Mouse (Mus musculus) retina, embryonic 14.5 days (tissue): Measurements from ENCODE around the gene Pgap3.

Experiments used
- DNase-seq: peaks from one replicate; pipeline ENCODE4 v3.0.0-alpha.2; 2015; ENCODE audit warnings: low spot score

Gene Pgap3

DNA sequence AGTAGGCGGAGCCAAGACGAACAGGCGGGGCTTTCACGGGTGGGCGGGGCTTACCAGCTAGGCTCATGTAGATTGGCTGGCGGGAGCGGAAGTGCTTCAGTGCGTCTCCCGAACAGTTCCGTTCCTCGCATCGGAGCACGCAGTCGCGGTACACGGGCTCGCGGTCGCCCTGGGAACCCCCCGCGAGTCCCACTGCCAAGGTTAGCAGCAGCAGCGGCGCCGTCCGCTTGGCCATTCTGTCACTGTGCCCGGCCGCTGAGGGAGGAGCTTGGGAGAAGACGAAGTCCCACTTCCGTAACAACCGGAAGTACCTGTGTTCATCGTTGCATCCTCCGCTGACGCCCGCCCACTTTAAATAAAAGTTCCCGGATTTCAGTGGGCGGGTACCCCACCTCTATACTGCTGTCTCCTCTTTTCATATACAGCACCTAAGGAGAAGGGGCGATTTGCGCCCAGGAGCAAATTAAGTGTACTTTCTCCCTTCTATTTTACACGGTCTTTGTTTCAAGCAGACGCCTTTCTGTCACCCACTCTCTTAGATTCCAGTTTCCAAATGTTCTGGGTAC lies at the start of gene Pgap3:
Pgap3 (minus strand) TSS at position 330 of the 566 bp plus-strand sequence.
- DNase-seq = peak; percentile 94

DNA sequence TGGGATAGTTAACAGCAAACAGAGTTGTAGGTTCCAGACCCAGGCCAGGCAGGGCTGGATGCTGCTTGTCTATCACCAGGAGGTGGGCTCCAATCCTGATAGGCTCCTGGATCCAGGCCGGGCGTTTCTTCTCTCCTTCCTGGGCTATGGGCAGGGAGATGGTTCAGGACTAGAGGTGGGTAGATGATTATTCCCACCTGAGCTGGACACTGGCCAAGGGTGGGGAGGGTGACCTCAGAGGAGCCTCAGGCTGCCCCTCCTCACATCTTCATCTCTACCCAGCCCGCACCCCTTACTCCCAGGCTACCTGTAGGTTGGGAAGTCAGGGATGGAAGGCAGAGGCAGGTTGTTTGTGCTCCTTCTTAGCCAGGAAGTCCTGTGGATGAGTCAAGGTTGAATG lies 49.1 kb upstream of the Pgap3 start:
- no peak for DNase-seq

DNA sequence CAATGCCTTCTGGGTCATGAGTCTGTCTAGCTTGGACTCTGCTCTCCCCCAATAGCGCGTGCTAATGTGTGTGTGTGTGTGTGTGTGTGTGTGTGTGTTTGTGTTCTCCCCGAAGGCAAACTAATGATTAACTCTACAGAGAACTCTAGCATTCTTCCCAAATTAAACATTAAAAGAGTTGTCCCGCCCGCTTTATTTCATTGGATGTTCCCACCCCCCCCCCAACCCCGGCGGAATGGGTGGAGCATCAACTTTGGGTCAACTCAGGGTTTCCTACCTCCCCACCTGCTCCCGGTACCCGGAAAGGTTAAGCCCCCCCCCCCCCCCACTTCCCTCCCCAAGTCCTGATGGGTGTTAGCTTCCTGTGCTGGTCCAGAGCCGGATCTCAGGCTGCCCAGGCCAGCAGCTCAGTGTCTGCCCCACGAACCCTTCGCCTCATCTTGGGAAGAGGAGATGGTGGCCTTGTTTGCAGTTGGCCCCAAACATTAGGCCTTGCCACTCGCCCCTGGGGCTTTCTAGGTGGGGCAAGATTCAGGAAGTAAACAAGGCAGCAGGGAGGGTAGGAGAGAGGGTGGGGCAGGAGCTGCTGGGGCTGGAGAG lies 48.0 kb upstream of the Pgap3 start:
- no peak for DNase-seq

DNA sequence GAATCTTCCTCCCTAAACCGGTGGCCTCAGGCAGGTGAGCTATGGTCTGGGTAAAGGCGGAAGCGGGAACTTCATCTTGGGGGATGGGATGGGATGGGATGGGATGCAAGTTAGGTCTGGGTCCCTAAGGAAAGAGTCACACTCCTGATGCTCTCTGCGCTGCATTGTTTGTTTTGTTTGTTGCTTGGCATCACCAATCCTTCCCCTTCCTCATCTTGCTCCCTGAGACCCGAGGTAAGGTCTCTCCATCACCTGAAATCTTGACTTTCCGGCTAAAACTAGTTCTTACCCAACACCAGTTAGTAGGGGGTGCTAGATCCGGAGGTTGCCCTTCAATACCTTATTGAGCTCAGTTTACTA lies 47.2 kb upstream of the Pgap3 start:
- no peak for DNase-seq

DNA sequence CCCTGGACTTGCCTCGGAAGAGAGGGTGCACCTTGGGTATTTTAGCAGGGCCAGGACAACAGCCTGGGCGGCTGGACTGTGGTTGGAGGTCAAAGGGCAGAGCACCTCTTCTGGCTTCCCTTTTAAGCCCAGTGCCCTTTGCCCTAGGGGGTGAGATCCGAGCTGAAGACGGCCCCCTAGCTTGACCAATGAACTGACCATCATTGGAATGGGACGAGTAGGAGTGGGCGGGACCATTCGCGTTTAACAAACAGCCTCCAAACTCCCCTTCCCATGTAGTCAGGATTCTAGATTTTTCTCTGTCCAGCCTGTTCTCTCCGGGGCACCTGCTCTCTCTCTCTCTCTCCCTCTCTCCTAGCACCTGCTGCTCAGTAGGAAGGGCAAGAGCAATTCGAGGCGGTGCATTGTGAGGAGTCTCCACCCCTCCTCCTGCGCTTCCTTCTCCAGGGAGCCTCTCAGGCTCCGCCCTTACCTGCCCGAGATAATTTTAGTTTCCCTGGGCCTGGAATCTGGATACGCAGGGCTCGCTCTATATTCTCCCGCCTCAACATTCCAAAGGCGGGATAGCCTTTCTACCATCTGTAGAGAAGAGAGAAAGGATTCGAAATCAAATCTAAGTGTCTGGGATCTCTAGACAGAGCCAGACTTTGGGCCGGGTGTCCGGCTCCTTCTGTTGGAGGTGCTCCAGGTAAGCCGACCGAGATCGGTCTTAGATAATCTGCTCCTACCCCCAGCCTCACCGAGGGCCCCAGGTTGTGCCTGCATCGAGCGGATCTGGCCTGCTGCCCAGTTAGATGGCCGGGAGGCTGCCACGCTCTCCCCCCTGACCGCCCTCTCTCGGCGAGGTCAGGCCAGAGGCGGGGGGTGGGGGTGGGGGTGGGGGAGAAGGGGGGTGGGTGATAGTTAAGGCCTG lies 46.5 kb upstream of the Pgap3 start:
- DNase-seq = no peak

DNA sequence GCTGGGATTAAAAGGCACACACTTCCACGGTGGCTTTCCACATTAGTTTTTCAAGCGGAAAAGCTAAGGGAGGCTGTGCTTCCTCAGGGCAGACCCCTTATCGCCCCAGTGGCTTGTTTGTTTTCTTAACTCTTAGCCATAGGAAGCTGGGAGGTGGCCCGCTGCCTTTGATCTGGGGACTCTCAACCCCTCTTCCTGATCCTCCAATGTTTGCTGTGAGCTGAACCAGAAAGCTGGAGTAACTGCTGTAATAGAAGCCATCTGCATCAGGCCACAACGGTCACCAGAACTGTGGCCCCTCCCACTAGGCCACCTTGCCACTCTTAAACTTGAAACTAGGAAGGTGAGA lies 45.9 kb upstream of the Pgap3 start, which contains the start of gene Grb7:
Grb7 (plus strand) TSS at position 182 of the 349 bp plus-strand sequence.
- no peak for DNase-seq

DNA sequence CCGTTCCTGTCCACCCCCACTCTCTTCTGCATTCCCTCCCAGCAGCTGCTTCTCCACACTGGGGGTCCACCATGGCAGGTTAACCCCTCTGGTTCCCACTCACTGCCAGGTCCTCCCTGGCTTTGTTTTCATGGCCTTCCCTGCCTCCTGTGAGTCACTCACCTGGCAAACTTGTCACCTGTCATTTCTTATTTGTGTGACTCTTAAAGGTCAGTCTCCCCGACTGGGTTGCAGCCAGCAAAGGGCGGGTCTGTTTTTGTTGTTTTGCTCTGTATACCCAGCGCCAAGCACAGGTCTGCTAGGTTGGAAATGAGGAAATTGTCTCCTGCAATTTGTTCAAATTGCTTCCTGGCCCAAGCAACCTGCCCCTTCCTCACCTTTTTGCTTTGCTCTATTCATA lies 45.4 kb upstream of the Pgap3 start:
- no peak for DNase-seq

DNA sequence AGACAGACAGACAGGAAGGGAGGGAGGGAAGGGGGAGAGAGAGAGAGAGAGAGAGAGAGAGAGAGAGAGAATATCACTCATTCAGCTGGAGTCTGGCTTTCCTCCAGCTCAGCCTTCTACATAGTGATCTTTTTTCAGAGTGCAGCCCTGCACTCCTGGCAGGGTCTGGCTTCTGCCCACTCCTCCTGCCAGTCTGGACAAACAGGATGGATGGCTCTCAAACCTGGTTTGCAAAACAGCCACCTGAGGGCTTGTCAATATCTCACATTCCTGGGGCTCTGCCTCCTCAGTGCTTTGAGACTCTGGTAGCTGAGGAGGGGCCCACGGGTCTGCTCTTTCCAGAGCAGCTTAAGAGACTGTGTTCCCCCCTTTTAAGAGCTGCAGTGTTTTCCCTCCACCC lies 44.9 kb upstream of the Pgap3 start:
- no peak for DNase-seq

DNA sequence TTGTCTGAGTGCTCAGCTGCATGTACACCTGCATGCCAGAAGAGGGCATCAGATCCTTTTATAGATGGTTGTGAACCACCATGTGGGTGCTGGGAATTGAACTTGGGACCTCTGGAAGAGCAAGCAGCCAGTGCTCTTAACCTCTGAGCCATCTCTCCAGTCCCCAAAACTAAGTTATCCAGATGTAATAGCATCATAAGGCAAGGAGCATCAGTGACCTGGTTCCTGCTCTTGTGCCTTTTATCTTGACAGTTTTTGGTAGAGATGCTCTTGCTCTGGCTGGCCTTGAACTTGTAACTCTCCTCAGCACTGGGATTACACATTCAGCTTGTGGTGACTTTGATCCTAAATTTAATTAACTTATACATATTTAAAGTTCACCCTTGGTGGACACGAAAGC lies 43.4 kb upstream of the Pgap3 start:
- no peak for DNase-seq

DNA sequence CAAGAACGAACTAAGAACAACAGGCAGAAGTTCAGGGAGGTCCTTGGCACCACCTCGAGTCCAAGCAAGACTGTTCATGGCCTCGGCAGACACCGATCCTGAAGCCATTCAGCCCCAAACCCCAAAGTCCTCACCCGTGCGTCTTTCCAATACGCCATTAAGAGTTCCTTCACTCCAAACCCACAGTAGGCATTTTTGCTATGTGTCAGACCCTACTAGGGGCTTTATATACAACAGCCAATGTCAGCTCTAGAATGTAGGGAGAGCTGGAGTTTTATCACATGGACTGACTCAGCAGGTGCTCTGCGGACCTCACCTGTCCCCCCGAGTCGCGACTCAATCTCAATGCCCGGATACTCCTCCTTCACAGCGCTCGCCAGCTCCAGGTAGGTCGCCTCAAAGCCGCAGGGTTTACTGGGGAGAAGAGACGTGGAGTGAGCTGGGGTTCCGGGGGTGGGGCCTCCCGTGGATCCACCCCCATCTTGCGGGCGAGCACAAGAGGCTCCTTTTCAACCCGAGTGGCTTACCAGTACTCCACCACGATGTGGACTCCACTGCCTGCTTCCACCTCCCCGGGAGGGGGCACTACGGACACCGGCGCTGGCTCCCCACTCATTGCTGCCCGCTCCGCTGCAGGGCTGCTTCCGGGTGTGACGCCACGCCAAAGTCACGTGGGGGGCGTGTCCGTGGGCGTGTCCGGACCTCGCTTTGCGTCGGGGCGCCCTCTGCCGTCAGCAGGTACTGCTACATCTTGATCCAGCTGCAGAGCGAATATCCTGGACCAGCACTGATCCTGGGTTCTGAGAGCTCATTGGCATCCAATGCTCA lies 38.3 kb upstream of the Pgap3 start, which contains the start of gene Mien1:
Mien1 (minus strand) TSS at position 661 of the 828 bp plus-strand sequence.
- peak; percentile 95 for DNase-seq

DNA sequence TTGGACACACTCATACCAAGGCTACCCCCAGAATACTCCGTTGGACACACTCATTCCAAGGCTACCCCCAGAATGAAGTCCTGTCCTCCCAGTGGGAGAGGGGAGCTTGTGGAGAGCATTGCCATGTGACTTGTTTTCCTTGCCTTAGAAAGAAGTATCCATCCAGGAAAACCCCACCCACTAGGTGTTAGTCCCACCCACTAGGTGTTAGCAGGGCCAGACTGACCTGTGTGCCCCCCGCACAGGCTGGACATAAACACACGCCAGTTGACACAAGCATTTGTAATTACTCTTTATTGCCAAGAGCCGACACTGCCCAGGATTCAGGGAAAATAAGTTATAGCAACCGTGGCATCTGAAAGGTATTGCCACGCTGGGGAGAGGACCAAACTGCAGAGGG lies 37.2 kb upstream of the Pgap3 start:
- DNase-seq = no peak

DNA sequence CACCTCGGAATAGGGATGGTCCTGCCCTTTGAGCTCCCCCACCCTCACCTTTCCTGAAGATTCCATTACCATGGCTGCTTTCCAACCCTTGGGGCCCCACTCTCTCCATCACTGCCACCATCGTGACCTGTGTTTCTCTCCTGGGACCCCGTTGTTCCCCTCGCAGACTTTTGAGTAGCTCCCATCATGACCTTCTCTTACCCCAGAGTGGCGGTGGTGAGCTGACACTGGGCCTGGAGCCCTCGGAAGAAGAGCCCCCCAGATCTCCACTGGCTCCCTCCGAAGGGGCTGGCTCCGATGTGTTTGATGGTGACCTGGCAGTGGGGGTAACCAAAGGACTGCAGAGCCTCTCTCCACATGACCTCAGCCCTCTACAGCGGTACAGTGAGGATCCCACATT lies 35.4 kb upstream of the Pgap3 start:
- no peak for DNase-seq

DNA sequence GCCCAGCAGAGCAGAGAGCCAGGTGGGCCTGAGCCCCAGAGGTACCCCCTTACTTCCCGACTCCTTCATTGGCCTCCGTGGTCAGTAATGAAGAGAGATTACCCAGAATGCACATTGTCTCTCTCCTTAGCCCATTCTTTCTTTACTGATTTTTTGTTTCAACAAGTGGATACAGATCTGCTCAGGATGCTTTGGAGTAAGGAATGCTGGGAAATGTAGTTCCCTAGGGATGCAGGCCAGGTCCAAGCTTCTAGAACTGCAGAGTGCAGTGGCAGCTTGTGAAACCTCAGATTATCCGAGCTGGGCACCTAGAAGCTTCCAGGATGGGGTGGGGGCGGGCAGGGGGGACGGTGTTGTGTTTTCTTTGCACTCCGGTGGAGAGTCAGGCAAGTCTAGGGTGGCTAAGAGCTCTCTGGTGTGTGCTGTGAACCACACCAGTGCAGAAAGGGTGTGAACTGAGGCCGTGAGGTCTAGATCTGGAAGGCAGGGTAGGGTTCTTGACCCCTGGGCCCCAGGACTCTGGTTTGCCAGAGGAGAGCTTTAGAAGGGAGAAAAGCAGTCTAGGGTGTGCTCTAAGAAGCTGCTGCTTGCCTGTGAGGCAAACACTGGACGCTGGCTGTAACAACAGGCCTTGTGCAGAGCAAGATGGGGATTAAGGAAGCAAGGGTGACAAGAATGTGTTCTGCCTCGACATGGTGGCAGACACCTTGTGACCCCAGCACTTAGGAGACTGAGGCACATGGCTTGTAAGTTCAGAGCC lies 31.6 kb upstream of the Pgap3 start:
- no peak for DNase-seq

DNA sequence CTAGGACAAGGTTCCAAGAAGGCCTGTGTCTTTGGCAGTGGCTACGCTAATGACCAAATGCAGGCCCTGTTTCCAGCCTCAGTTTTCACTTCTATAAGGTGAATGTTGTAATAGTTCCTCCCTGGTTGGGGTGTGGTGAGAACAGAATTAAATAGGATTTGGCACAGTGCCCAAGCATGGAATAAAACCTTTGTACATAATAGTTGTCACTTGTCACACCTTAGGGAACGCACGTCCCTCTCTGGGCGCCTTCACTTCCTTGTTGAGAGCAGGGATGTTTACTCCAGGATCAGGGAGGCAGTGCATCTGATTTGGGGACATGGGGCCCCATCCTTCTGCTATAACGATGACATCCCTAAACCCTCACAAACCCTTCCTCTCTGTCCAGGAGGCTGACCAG lies 28.1 kb upstream of the Pgap3 start:
- DNase-seq = no peak

DNA sequence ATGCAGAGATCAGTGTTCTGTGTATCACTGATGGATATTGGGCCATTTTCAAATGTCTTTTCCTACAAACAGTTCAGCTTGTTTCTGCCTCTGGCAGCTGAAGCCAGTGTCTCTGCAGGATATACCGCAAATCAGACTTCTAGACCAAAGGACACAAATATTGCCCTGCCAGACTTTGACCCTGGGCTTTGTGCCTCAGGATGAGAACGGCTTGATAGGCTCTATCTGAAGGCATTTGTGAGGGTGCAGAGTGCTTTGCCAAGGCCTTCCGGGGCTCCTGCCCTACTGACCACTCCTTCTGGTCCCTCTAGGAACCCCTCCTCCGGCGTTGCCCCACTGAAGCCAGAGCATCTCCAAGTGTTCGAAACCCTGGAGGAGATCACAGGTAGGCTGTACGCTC lies 26.3 kb upstream of the Pgap3 start:
- DNase-seq = no peak

DNA sequence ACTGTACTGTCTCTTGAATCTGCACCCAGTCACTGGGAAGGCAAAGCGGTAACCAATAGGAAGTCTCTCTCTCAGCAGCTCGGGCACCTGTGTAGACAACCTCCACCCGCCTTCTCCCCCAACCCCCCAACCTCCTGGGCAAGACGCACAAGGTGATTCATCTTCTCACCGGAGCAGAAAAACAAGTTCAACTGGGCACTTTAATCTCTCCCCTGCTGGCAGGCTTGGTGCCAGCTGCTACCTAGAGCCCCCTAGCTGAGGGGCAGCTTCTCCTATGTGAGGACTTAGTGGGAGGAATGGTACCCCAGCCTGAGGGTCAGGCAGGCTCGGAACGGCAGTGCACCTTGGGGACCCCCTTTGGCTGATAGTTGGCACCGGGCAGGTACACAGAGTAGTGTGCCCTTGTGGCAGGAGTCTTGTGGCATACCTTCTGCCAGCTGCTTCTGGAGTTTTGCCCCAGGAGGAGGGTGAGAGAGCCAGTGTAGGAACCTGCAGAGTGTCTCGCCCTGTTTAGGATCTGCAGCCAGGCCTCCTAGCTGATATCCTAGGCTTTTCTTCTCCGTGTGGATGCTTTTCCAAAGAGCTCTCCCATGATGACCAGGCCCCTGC lies 18.8 kb upstream of the Pgap3 start:
- DNase-seq = no peak

DNA sequence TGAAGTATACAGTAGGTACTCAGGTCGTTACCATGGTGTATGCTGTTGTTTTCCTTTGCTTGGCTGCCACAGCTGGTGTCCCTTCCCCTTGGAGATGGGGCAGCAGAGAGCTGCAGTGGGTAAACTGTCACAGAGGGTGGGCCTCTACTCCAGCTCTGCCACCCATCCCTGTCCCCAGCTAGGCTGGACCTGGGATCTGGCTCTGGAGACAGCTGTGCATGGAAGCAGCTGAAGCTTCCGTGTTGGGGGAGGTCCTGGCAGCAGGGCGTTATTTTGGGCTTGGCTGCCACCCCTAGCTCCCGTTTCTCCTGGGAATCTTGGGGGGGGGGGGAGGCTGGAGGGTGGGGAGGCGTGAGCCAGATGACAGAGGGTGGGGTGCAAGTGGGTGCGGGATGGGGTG lies 18.0 kb upstream of the Pgap3 start:
- no peak for DNase-seq

DNA sequence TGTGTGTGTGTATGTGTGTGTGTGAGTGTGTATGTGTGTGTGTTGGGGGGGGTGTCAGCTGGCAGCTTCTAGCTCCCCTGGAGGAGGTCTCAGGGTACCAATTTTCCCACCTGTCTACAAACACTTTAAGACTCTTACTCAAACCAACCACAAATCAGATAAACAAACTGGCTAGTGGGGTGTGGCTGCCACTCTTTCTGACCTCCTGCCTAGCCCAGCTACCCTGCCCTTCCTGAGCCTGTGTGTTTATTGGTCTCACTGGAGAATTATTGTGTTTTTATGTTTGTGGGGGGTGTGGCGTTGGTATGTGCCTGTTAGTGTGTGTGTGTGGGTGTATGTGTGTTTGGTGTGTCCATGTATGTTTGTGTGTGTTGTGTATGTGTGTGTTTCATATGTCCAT lies 16.8 kb upstream of the Pgap3 start:
- DNase-seq = no peak

DNA sequence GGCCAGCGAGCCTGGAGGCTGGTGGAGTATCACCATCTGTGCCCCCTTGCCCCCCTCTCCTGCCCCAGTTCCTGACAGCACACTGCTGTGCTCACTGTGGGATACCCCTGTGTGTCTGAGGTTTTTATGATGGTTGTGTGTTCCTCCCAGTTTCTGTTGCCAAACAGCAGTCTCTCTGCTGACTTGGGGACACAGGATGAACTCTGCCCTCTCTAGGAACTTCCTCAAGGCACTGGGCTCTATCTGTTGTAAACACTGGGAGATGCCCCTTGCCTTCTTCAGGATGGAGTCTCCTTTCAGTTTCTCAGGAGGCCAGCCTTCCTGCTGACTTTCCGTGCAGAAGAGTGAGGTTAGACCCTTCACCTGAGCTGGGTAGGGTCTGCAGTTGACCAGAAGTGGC lies 13.9 kb upstream of the Pgap3 start:
- peak; percentile 10 for DNase-seq

DNA sequence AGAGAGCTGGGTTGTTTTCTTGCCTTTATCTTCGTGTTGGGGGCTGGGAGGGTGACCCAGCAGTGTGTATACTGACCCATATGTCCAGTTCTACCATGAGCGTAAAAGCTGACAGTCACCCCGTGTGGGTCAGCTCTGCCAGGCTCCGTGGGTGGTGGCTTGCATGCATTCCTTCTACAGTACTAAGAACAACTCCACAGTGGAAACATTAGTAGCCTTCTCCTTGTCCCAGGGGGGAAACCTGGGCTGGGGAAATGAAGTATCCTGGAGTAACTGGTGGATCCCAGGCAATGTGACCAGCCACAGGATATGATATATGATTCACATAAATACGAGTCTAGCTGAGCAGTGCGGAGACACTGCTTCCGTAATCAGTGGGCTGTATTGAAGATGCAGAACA lies 13.4 kb upstream of the Pgap3 start:
- DNase-seq = peak; percentile 13

DNA sequence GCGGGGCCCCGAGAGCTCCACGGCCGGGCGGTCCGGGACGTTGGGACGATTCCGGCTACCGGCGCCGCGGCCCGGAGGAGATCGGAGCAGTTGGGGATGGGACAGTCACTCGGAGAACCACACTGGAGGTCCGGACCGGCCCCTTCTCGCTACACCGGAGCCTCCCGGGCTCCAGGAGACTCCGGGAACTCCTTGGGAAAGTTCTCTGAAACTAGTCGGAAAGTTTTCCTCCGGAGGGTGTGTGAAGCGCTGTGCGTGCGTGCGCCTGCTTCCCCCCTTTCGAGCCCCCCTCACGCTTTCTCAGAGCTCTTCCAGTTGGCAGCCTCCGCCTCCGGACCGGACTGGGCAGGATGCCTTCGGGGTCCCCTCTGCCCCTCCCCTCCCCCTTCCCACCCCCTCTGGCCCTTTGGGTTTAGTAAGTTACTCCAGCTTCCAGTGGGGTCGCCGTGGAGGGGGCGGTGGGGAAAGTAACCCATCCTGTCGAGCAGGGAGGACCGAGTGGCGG lies 12.6 kb upstream of the Pgap3 start:
- DNase-seq = peak; percentile 48
